Mouse (Mus musculus): Measurements from ENCODE around the gene Fyn. TPM values are rescaled to one million over a fixed set of nuclear protein-coding genes. Genes with fewer than 3 reads are reported as not detected.

Fyn gene
- polyA plus RNA-seq, 1 experiment from 2014 or later, result 71.0 TPM

GRCm38 (mm10) chr10:39508801-39509200 is 140.1 kb downstream of the Fyn start:
- Histone ChIP-seq H3K27ac (no peak overlapping the region), H3K4me1 (replicated peaks) (peaks cover 78% of the 10 kb centered on the region), H3K36me3 (peaks cover 19% of the 10 kb centered on the region), H3K4me3 (no peak overlapping the region), H3K4me2 (no peak overlapping the region), H3K9ac (no peak overlapping the region), H3K9me3 (no peaks in the 10 kb centered on the region), H3K27me3 (no peaks in the 10 kb centered on the region)
- ATAC-seq (ENCODE audit: low FRiP score), result no peak
- WGBS, result 93% methylated on average over 5 of the region's 5 CpGs

DNA sequence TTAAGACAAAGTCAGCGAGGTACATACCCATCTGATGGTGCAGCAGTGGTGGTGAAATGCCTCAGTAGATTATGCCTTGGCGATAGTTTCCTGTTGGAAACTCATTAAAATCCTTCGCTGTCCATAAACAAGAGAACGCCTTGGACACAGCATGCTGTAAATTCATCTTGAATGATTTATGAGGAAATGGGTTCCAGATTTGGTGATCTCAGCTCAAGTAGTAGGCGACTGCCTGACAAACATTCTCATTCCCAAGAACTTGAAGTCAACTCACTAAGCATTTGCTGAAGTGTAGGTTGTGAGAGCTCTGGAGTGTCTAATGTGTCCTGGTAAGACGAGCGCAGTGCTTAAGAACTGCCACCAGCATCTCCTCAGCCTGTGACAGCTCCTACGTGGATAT is 141.3 kb downstream of the Fyn start:
- H3K9me3 ChIP-seq, result no peaks in the 10 kb centered on the region
- H3K27ac ChIP-seq, result peak overlapping the region; percentile 48; the same call in 1 of the 2 replicates
- peaks cover 73% of the 10 kb centered on the region for H3K4me1 ChIP-seq (replicated peaks)
- no peak overlapping the region for H3K4me2 ChIP-seq
- WGBS, result 84% methylated on average over 8 of the region's 8 CpGs
- H3K9ac ChIP-seq, result no peak overlapping the region
- no peak for ATAC-seq (ENCODE audit: low FRiP score)
- no peak overlapping the region for H3K4me3 ChIP-seq
- peaks cover 27% of the 10 kb centered on the region for H3K36me3 ChIP-seq
- H3K27me3 ChIP-seq, result no peaks in the 10 kb centered on the region

- Histone ChIP-seq H3K36me3 (peaks cover 48% of the 10 kb centered on the region), H3K4me3 (no peak overlapping the region), H3K9ac (no peak overlapping the region), H3K4me1 (replicated peaks) (peaks cover 61% of the 10 kb centered on the region), H3K27me3 (no peaks in the 10 kb centered on the region), H3K4me2 (no peak overlapping the region), H3K9me3 (no peaks in the 10 kb centered on the region), H3K27ac (peak overlapping the region; percentile 18; the same call in 1 of the 2 replicates)
- 78% methylated on average over 14 of the region's 14 CpGs for WGBS
- no peak for ATAC-seq (ENCODE audit: low FRiP score)
Observed at GRCm38 (mm10) chr10:39512631-39513314, 144.1 kb downstream of the Fyn start.

DNA sequence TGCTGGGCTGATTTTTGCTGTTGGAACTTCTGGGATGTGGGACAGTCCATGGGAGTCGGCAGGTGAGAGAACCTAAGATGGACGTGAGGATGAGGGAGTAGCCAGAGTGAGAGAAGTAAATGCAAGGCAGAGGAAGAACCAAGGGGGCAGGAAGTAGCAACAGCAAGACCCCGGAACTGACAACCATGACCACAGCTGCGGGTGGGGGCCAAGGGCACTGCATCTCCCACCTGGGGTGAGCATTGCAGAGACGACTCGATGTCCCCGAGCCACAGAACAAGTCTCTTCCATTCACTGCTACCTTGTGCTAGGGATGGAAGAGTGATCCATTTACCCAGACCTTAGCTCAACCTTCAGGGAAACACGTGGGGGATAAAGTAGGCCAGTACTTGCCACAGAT is 146.3 kb downstream of the Fyn start:
- no peak overlapping the region for H3K4me2 ChIP-seq
- no peak overlapping the region for H3K9ac ChIP-seq
- no peak overlapping the region for H3K4me3 ChIP-seq
- no peak overlapping the region for H3K27ac ChIP-seq
- ATAC-seq (ENCODE audit: low FRiP score), result no peak
- H3K27me3 ChIP-seq, result no peaks in the 10 kb centered on the region
- H3K9me3 ChIP-seq, result no peaks in the 10 kb centered on the region
- peaks cover 48% of the 10 kb centered on the region for H3K36me3 ChIP-seq
- WGBS, result 93% methylated on average over 8 of the region's 8 CpGs
- peaks cover 71% of the 10 kb centered on the region for H3K4me1 ChIP-seq (replicated peaks)

- Histone ChIP-seq H3K4me3 (no peak overlapping the region), H3K4me1 (replicated peaks) (peaks cover 66% of the 10 kb centered on the region), H3K9me3 (no peaks in the 10 kb centered on the region), H3K27ac (peak overlapping the region; percentile 74; the same call in 1 of the 2 replicates), H3K27me3 (no peaks in the 10 kb centered on the region), H3K9ac (peak overlapping the region; percentile 39; the same call in 1 of the 2 replicates), H3K4me2 (no peak overlapping the region), H3K36me3 (peaks cover 48% of the 10 kb centered on the region)
- WGBS, result 84% methylated on average over 6 of the region's 6 CpGs
- ATAC-seq (ENCODE audit: low FRiP score), result no peak
Observed at GRCm38 (mm10) chr10:39516541-39517133, 148.0 kb downstream of the Fyn start.

GRCm38 (mm10) chr10:39517375-39517774 is 148.7 kb downstream of the Fyn start:
- H3K4me1 ChIP-seq (replicated peaks), result peaks cover 68% of the 10 kb centered on the region
- 28% methylated on average over 9 of the region's 9 CpGs for WGBS
- no peak overlapping the region for H3K4me2 ChIP-seq
- no peaks in the 10 kb centered on the region for H3K27me3 ChIP-seq
- H3K9ac ChIP-seq, result peak overlapping the region; percentile 39; the same call in 1 of the 2 replicates
- ATAC-seq (ENCODE audit: low FRiP score), result no peak
- H3K27ac ChIP-seq, result peak overlapping the region; percentile 74
- no peak overlapping the region for H3K4me3 ChIP-seq
- H3K36me3 ChIP-seq, result peaks cover 41% of the 10 kb centered on the region
- no peaks in the 10 kb centered on the region for H3K9me3 ChIP-seq

- peaks cover 72% of the 10 kb centered on the region for H3K4me1 ChIP-seq (replicated peaks)
- H3K4me3 ChIP-seq, result no peak overlapping the region
- H3K36me3 ChIP-seq, result peaks cover 35% of the 10 kb centered on the region
- H3K9me3 ChIP-seq, result no peaks in the 10 kb centered on the region
- 44% methylated on average over 8 of the region's 8 CpGs for WGBS
- H3K4me2 ChIP-seq, result no peak overlapping the region
- H3K27me3 ChIP-seq, result no peaks in the 10 kb centered on the region
- peak overlapping the region; percentile 74 for H3K27ac ChIP-seq
- 0 out of 2 replicates have a peak overlapping the region, but pooled peaks have one; percentile 13 for H3K9ac ChIP-seq
- no peak for ATAC-seq (ENCODE audit: low FRiP score)
Observed at GRCm38 (mm10) chr10:39518232-39518631, 149.6 kb downstream of the Fyn start.

DNA sequence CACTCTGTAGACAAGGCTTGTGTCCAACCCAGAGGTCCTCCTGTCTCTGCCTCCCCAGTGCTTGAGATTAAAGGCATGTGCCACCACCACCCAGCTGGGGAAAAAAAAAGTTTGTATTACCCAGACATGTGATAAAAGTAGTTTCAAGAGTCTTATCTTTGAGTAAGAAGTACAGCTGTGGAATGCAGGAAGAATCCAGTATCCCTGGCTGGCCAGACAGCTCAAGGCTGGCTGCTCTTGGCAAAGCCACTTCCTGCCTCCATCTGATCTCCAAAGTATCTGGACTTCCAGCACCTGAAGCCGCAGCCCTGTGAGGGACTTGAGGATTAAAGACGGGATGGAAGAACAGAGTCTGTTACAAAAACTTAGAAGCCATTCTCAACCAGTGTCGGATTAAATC is 150.2 kb downstream of the Fyn start:
- Histone ChIP-seq H3K9me3 (no peaks in the 10 kb centered on the region), H3K27ac (peak overlapping the region; percentile 74), H3K4me1 (replicated peaks) (peaks cover 72% of the 10 kb centered on the region), H3K4me2 (no peak overlapping the region), H3K4me3 (no peak overlapping the region), H3K9ac (peak overlapping the region; percentile 3; the same call in 1 of the 2 replicates), H3K27me3 (no peaks in the 10 kb centered on the region), H3K36me3 (peaks cover 32% of the 10 kb centered on the region)
- 89% methylated on average over 3 of the region's 3 CpGs for whole genome bisulfite sequencing
- ATAC-seq (ENCODE audit: low FRiP score), result no peak

GRCm38 (mm10) chr10:39520123-39520989 is 151.7 kb downstream of the Fyn start:
- Histone ChIP-seq H3K27me3 (no peaks in the 10 kb centered on the region), H3K4me3 (no peak overlapping the region), H3K4me1 (replicated peaks) (peaks cover 83% of the 10 kb centered on the region), H3K9ac (0 out of 2 replicates have a peak overlapping the region, but pooled peaks have one; percentile 46), H3K27ac (peak overlapping the region; percentile 74), H3K4me2 (no peak overlapping the region), H3K36me3 (peaks cover 22% of the 10 kb centered on the region), H3K9me3 (no peaks in the 10 kb centered on the region)
- 57% methylated on average over 9 of the region's 9 CpGs for WGBS
- ATAC-seq (ENCODE audit: low FRiP score), result peak; percentile 82

- Histone ChIP-seq H3K27me3 (no peaks in the 10 kb centered on the region), H3K36me3 (peaks cover 22% of the 10 kb centered on the region), H3K9ac (0 out of 2 replicates have a peak overlapping the region, but pooled peaks have one; percentile 49), H3K4me3 (no peak overlapping the region), H3K4me2 (no peak overlapping the region), H3K27ac (peak overlapping the region; percentile 63; the same call in 1 of the 2 replicates), H3K4me1 (replicated peaks) (peaks cover 84% of the 10 kb centered on the region), H3K9me3 (no peaks in the 10 kb centered on the region)
- ATAC-seq (ENCODE audit: low FRiP score), result no peak
- WGBS, result 79% methylated on average over 1 of the region's 1 CpGs
Observed at GRCm38 (mm10) chr10:39521327-39521726, 152.7 kb downstream of the Fyn start.

DNA sequence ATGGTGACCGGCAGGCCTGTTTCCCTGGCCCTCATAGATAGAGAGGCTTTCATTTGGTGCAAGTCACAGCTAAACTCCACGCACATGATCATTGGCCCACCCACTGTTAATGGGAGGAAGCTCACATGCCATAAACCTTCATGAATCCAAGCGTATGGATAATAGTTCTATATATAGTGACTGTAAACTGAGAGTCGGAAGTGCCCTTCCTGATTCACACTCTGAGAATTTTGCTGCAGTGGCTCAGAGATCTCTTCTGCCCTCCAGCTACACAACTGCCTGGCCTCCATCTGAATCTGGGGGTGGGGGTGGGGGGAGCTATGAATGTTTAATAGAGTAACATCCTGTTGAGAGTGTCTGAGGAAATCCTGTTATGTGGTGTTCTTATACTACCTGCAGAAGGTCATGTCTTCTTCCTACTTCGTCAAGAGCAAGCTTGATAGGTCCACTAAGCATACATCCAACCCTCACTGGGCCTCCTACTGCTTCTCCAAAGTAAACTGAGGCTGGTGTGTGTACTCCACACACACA is 153.3 kb downstream of the Fyn start:
- Histone ChIP-seq H3K4me3 (no peak overlapping the region), H3K27me3 (no peaks in the 10 kb centered on the region), H3K4me1 (replicated peaks) (peaks cover 82% of the 10 kb centered on the region), H3K27ac (peak overlapping the region; percentile 63; the same call in 1 of the 2 replicates), H3K9me3 (no peaks in the 10 kb centered on the region), H3K36me3 (peaks cover 22% of the 10 kb centered on the region), H3K4me2 (no peak overlapping the region), H3K9ac (peak overlapping the region; percentile 49; the same call in 1 of the 2 replicates)
- ATAC-seq (ENCODE audit: low FRiP score), result no peak
- WGBS, result 78% methylated on average over 5 of the region's 5 CpGs
